Mouse (Mus musculus) heart, adult 2 months (tissue): ENCODE measurements at regions not wholly inside any gene's neighbourhood (a gene's known extent, or its start where the extent isn't known, plus 50 kb on each side); places are given as distances from the start of the nearest gene placed in this dataset.

Experiments
- CTCF ChIP-seq: fragments of 200-600 bp; IDR thresholded peaks from 2 replicates; pipeline ENCODE4 v1.8.1; 2022; ENCODE audit warnings: antibody characterized with exemption, mild to moderate bottlenecking, moderate library complexity
- POLR2A ChIP-seq: fragments of 200-500 bp; IDR thresholded peaks from 2 replicates; pipeline ENCODE4 v1.6.1; 2011; ENCODE audit warnings: mild to moderate bottlenecking, low read depth, low read length, control low read depth; ENCODE audit not compliant: insufficient read depth

GRCm38 (mm10) chr6:84493676-84494075 lies 100.0 kb downstream of the Cyp26b1 start:
- TF ChIP-seq POLR2A (no peak), CTCF (no peak)
